Mouse (Mus musculus) c-Kit-positive CD71-negative TER-119-negative erythroid progenitor cells, embryonic 14.5 days (primary cell): ENCODE measurements around the gene Gm11146.

Experiments
- DNase-seq: peaks from one replicate; pipeline ENCODE4 v3.0.0-alpha.2; 2013; ENCODE audit warnings: low read depth

Gm11146 gene

GRCm38 (mm10) chr16:77601994-77602393 is at the start of gene Gm11146:
Gene Gm11146, minus strand, starts transcription at chr16:77602094.
- no peak for DNase-seq

DNA sequence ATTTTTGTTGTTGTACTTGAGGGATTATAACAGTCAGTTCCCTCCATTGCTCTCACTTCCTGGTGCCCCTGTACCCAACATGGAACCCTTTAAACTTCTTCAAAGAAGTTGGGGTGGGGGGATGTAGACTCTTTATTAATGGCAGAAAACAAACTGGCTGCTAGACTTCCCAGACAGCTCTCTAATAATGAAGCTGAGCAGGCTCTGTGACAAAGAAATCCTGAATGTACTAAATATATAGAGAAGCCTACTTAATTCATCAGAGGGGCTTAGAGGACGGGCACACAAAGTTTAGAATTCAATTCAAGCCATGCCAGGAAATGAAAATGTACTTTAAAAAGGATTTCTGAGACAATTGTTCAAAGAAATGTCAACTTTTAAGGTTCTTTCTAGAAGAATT is 48.7 kb upstream of the Gm11146 start:
- DNase-seq = no peak

- no peak for DNase-seq
Measured at GRCm38 (mm10) chr16:77649006-77649405, 47.1 kb upstream of the Gm11146 start.

- no peak for DNase-seq
Measured at GRCm38 (mm10) chr16:77648181-77648580, 46.3 kb upstream of the Gm11146 start.

- DNase-seq = no peak
Measured at GRCm38 (mm10) chr16:77646146-77646545, 44.3 kb upstream of the Gm11146 start.

GRCm38 (mm10) chr16:77644976-77645375 is 43.1 kb upstream of the Gm11146 start:
- no peak for DNase-seq

GRCm38 (mm10) chr16:77643871-77644720 is 42.2 kb upstream of the Gm11146 start:
- DNase-seq = peak; percentile 16

GRCm38 (mm10) chr16:77643036-77643870 is 41.4 kb upstream of the Gm11146 start:
- DNase-seq = no peak

- DNase-seq = no peak
Measured at GRCm38 (mm10) chr16:77636497-77636896, 34.6 kb upstream of the Gm11146 start.

GRCm38 (mm10) chr16:77632315-77632881 is 30.5 kb upstream of the Gm11146 start:
- no peak for DNase-seq

GRCm38 (mm10) chr16:77622681-77623080 is 20.8 kb upstream of the Gm11146 start:
- DNase-seq = no peak

GRCm38 (mm10) chr16:77602581-77602980 is 687 bp upstream of the Gm11146 start:
- no peak for DNase-seq

DNA sequence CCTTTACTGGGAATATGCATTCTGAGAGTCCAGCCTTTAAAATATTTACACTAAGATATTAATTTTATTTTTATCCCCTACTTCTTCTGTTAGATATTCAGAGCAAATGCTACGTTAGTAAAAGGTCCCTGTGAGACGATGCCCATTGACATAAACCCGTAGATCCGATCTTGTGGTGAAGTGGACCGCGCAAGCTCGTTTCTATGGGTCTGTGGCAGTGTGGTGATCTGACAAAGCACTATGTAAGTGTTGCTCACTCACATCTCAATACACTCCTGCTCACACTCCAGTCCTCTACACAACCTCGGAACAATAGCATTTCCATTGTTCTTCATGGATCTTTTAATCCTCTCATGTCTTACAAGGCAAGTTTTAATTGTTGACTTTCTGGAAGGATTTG is 3.1 kb downstream of the Gm11146 start:
- DNase-seq = no peak

GRCm38 (mm10) chr16:77596556-77596955 is 5.3 kb downstream of the Gm11146 start:
- DNase-seq = no peak

- no peak for DNase-seq
Measured at GRCm38 (mm10) chr16:77595661-77596060, 6.2 kb downstream of the Gm11146 start.

DNA sequence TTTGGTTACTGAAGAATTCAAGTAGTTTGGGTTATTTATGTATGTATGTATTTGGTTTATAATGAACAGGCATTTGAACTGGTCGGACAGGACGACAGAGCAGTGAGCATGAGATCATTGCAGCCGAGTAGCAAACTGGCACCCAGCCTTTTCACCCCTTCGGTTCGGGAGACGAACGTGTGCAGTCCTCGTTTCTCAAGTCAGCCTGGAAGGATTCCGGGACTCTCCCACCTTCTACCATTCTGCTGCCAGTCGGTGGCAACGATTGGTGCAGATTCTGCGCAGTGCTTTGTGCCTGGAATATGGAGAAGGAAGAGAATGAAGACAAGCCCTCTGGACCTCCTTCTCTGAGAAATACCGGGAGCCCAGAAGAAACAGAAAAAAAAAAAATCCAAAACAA is 7.3 kb downstream of the Gm11146 start:
- DNase-seq = no peak

GRCm38 (mm10) chr16:77593828-77594421 is 8.0 kb downstream of the Gm11146 start:
- no peak for DNase-seq

DNA sequence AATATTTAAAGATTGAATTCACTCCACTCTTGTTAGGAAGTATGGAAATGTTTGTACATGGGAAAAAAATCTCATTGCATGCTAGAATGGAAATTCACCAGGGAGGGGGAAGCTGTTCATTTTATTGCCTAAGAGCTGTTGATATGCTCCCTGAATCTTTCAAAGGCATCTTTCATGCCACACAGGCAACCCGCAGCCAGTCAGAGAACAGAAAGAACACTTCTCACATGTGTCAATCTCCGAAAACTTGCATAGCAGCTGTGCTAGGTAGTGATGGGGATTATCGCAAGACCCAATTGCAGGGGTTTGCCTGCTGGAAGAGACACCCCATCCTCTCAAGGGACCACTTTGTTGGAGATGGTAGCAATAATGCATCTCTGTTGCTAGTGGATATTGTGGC is 8.9 kb downstream of the Gm11146 start:
- no peak for DNase-seq

GRCm38 (mm10) chr16:77573036-77573435 is 28.9 kb downstream of the Gm11146 start:
- DNase-seq = no peak

GRCm38 (mm10) chr16:77569457-77569856 is 32.4 kb downstream of the Gm11146 start:
- DNase-seq = no peak

DNA sequence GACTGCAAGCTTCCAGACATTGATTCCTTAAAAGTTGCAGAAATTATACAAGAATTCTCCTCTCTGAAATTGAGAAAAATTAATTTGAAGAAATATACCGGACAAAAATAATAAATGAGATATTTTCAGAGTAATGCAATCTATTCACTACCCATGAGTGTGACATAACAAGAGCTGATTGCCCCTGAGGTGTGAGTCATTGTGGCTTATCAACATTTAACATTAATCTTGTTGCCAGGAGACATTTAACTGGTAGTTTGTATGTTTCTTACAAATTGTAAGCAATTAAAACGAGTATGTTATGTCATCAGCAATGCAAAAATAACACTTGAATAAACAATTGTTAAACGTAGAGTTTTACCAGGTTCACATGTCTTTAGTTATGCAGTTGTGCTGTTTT is 33.5 kb downstream of the Gm11146 start:
- DNase-seq = no peak

- DNase-seq = no peak
Measured at GRCm38 (mm10) chr16:77562852-77563251, 39.0 kb downstream of the Gm11146 start.
